Mouse (Mus musculus): ENCODE results near the gene Gtf2i.
A peak's percentile ranks its signal among the peaks of the same experiment; 100 is the strongest.

The Gtf2i gene

DNA sequence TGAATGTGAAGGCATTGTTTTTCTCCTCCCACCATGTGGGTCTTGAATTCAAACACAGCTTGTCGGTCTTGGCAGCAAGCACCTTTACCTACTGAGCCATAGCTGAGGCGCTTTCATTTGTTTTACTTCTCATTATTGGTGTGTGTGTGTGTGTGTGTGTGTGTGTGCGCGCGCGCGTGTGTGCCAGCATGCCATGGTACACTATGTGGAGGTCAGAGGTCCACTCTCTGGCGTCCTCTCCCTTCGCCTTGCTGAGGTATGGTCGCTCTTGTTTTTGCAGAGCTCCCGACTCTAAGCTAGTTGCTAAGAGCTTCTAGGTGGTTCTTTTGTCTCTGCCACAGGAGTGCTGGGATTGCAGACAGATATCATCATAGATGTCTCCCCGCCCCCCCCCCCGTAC lies 7.8 kb upstream of the Gtf2i start:
- no peak for DNase-seq (ENCODE audit: low read depth)

DNA sequence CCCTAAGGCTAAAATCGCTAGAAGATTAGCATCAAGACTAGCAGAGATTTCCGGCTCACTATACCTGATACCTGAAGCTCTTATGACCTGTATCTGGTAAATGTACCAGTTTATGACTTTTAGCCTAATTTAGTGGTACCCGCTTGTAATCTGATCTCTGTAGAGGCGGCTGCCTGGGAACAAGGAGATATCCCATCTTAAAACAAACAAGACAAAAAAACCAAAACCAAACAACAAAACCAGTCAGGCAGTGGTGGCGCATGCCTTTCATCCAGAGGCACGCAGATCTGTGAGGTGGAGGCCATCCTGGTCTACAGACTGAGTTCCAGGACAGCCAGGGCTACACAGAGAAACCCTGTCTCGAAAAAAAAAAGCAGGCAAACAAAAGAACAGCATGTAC lies 7.1 kb upstream of the Gtf2i start:
- no peak for DNase-seq (ENCODE audit: low read depth)

DNA sequence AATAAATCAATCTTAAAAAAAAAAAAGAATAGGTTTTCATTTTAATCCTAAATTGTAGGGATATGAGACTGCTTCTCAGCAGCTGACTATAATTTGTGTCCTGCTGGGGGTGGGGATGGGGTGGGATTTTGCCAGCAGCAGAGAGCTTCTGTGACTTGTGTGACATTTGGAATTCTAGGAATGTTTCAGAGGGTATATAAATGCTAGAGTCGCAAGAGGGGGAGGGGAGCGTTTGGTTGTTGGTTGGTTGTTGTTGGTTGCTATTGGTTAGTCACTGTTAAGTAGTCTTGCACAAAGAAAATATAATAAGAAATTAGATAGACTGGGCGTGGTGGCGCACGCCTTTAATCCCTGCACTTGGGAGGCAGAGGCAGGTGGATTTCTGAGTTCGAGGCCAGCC lies 4.3 kb upstream of the Gtf2i start:
- DNase-seq (ENCODE audit: low read depth): no peak

DNA sequence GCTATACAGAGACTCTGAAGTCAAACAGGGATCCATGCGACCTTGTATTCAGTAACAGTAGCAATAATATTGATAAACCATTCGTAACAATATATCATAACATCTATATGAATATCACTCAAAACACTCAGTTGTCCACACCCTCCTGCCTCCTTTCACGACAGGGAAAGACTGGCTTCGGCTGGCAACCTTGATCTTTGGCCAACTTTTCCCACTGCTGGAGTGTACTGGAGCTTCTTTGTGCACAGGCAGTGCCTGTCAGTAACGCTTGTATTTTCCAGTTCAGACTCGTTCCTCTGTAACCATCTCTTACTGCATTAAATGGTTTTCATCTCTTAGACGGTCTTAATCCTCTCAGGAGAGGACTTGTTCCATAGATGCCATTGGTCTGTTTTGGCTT lies 2.2 kb upstream of the Gtf2i start:
- no peak for DNase-seq (ENCODE audit: low read depth)

DNA sequence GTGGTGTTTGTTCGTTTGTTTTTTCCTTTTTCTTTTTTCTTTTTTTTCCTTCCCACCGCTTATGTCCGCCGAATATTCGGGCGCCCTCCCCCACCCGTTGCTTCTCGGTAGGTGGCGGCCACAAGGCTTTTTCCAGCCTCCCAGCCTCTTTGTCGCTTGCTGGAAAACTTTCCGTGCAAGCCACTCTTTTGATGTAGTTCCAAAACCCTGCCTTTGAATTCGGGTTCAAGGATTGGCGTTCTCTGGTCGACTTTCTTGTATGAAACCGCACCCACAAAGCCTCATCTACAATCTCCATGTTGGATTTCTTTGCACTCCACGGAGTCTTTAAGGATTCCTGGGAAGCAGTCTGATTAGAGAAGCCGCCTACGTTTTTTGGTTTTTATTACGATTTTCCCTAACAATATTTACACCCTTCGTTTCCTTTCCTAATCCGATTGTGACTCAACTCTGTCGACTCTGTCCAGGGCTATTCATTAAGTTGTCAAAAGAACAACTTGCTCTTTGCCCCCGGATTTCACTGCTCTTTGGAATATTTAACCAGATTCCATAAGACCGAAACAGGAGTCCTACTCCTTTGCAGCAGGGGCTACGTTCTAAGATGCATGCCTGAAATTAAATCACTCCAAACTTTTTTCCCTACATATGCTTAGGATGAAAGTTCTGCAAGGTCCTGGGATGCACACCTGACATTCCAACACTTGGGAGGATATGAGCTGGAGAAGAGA lies 1.2 kb upstream of the Gtf2i start:
- peak; percentile 62 for DNase-seq (ENCODE audit: low read depth)

DNA sequence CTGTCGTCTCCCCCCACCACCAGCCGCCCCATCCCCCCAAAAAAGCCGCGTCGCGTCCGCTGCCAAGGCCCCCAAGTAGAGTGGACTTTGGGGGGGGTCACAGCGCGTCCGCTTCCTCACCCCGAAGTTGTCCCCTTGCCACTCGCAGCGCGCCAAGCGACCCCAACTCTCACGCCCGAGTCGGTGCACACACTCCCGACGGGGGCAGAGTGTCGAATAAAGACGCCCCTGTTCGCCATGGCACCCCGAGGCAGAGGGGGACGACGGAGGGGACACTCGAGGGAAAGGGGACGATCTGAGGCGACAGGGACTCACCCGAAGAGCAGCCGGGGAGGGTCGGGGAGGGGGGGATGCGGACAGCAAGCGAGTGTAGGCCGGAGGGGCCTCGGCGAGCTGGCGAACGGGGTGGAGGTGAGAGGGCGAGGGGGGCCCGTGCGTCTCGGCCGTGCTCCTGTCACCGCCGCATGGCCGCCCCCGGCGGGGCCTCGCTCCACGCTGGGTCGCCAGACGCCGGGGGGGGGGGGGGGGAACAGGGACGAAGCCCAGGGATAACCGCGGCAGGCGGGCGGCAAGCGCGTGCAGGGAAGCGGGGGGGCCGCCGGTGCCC lies 389 bp downstream of the Gtf2i start:
- no peak for DNase-seq (ENCODE audit: low read depth)

DNA sequence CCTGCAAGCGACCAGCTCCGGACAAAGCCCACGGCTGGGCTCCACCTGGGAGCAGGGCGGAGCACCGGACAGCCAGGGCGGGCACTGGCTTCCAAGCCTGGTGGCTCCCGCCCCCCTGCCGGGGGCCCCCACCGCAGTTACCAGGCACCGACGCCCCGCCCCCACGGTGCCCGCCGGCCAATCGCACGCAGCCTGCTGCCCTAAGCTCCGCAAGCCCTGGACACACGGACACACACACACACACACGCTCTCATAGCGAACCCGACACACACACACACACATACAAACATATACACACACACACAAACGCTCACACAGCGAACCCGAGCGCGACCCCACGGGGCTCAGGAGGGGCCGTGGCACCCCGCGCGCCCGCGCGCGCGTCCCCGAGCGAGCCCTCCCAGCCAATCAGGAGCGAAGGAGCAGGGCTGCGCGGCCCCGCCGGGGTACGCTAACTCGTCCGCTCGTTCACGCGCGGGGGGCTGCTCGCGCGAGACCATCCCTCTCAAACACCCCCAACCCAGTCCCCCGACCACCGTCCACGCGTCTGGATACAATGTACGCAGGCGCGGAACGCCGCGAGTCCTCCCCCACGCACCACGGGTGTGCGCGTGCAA lies 1.0 kb downstream of the Gtf2i start:
- DNase-seq (ENCODE audit: low read depth): peak; percentile 98

DNA sequence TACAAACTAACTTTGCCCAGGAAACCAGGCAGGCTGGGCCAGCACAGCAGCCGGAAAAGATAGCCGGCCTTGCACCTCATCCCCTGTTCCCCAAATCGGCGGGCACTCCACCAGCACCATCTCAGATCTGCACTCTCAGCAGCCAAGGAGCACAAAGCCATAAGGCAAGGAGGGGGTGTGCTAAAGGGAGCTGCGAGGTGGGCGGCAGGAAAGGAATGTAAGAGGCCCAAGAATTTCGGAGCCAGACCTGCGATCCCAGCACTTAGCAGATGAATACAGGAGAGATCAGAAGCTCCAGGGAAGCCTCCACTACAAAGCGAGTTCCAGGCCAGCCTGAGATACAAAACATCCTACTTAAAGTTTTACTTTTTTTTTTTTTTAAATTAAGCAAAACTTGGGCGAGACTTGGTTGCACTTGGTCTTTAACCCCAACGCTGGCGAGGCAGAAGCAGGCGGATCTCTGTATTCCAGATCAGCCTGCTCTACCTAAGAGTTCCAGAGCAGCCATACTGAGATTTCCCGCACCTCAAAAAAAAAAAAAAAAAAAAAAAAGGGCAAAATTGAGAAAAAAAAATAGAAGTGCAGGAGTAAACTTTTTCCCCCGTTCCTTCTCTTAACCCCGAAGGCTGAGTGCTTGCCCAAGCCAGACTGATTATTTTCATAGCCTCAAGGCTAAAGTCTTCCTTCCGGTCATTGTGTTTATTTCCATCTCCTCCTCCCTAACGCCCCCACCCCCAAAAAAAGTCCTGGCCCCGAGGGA lies 1.7 kb downstream of the Gtf2i start:
- DNase-seq (ENCODE audit: low read depth): peak; percentile 54

DNA sequence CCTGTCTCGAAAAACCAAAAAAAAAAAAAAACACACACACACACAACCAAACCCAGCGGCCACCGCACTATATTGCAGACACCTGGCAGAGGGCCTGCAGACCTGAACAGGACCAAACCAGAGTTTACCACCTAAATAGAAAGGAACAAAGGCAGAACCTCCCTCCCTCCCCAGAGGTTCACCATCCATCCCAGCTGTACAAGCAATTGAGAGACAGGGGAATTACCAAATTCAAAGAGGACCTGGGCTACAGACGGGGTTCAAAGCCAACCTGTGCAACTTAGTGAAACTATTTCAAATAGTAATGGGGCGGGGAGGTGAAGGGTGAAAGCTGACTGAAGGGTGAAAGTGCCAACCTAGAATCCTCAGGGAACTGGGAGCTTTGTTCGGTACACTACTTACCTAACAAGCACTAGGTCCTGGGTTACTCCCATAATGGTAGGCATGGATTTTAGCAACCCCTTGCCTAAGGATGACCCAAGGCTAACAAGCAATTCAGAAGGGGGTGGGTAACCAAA lies 2.6 kb downstream of the Gtf2i start:
- no peak for DNase-seq (ENCODE audit: low read depth)

DNA sequence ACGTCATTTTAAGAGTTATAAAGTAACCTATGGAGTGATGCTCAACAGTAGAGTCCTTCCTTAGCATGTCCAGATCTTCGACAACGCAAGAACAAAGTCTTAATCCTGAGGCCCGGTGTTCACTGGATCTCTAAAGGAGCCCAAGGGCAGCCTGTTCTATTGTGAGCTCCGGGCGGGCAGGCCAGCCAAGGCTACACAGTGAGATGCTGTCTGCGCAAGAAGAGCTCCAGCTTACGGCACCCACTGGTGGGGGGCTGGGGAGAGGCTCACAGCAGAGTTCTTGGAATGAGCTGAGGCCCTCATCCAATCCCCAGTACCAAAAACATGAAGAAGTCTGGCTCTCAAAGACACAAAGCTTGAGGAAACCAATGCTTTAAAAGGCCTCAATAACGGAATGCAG lies 4.4 kb downstream of the Gtf2i start:
- no peak for DNase-seq (ENCODE audit: low read depth)

DNA sequence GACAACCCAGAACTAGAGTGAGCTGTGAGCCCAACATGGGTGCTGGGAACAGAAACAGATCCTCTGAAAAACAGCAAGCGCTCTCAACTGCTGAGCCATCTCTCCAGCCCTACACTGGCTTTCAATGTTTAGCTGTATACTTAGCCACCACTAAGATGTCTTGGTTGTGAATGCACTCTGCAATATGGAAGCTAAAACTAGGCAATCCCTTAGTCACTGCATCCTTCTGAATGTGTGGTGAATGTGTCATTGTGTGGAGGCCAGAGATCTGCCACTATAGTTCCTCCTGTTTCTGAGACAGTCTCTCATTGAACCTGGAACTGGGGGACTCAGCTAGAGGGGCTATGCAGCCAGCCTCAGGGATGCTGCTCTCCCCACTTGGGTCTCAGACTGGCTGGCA lies 5.2 kb downstream of the Gtf2i start:
- DNase-seq (ENCODE audit: low read depth): peak; percentile 57

DNA sequence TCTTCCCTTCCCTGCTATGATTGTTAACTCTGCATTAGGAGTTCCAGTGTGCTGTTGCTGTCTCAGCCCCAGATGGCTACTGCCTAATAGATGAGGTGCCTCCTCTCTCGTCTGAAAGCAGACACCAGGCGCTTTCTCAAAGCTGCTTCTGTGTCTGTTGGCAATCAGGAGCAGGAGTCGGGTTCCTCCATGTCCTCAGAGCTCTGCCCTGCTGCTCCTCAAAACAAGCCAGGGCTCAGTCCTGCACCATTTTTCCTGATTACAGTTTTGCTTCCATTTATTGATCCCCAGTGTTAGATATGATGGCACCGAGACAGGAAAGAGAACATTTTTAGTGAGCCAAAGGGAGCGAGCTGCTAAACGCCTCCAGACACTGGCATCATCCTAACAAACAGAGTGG lies 9.9 kb downstream of the Gtf2i start:
- DNase-seq (ENCODE audit: low read depth): no peak

DNA sequence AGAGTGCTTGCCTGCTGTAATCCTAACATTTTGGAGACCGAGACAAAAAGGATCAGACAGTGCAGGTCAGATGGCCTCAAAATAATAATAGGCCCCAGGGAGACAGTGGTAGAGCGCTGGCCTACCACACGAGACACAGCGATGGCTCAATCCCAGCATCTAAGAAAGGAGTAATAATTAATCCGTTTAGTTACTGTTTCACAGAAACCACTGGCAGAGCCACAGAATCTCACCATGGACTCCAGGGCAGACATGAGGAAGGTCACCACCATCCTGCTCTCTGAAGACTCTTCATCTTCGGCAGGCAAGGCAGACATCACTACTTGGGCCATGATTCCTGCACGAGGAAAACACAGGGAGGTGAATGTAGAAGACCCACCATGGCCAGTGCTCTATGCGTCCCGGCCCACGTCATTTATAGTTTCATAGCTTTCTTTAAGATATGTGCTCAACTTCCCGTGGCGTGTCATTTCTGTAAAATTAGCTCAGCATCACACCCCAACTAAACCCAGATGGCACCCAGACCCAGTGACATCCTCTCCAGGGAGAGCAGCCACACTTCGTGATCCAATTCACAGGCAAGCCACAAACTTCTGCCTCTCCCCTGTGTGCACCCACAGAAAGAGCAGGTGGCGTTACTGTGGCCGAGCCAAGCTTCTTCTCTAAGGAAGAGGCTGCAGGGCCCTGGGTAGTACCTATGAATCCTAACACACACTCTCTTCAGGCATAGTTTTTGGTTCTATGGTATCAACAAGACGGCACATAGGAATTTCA lies 19.1 kb downstream of the Gtf2i start:
- DNase-seq (ENCODE audit: low read depth): no peak

DNA sequence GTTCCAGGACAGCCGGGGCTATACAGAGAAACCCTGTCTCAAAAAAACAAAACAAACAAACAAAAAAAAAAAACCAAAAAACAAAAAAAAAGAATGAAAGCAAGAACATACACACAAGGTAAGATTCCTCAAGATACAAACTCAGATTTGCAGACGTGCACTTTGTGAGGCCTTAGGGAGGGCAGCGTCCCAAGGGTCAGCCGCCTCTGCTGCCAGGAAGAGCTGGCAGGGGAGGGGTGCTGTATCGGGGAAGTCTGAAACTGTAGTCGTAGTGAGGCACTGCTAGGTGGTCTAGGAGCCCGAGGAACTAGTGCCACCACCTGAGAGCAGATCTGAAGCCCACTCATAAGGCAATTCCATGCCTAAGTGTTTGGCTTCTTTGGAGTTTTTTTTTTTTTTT lies 20.0 kb downstream of the Gtf2i start:
- no peak for DNase-seq (ENCODE audit: low read depth)

DNA sequence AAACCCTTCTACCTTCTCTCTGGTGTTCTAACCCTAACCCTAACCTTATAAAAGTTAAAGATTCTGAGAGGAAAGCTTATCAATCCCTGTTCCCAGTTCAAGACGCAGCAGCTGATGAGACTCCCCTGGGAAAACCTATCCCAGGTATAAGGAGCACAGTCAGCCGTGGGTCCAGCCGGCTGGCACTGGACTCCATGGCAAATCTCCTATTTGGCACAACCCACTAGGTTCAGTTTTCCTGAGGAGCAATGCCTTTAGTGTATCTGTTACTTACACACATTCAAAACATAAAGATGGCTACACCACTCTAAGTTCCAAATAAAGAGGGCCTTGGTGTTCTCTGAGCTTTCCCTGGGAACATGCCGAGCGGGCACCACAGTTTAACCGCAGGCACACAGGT lies 23.5 kb downstream of the Gtf2i start:
- DNase-seq (ENCODE audit: low read depth): no peak

DNA sequence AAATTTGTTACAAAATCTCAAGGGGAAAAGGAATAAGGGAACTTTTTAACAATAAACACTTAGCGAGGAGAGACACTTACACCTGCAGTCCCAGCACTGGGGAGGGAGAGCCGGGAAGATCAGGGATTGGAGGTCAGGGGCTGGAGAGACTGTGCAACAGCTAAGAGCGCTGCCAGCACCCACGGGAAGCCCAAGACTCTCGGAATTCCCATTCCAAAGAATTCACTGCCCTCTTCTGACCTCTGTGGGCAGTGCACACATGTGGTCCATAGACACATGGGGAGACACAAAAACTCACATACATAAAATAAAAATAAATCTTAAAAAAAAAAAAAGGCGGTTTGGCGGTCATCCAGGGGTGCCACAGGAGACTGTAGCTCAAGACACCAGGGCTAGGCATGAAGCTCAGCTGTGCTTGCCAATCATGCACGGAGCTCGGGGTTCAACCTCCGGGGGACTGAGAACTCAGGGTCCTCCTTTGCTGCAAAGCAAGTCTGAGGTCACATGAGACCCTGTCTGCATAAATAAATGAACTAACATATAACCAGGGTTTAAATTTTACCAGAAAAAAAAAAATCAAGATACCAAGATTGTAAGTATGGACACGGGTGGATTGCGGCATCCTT lies 24.5 kb downstream of the Gtf2i start:
- no peak for DNase-seq (ENCODE audit: low read depth)

DNA sequence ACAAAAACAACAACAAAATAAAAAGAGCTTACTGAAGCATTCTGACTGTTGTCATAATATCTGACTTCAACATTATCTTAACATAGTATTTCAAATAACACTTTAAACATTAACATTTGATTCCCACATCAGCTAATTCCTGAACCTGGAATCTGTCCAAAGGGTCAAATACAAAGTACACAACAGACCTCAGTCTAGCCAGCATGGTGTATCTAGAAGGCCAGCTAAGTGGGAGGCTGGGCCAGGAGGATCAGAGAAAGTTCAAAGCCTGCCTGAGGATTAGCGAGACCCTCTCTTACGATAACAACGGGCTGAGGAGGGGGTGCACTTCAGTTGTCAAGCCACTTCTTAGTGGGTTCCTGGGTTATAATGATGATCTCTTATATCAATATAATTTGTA lies 26.5 kb downstream of the Gtf2i start:
- no peak for DNase-seq (ENCODE audit: low read depth)

DNA sequence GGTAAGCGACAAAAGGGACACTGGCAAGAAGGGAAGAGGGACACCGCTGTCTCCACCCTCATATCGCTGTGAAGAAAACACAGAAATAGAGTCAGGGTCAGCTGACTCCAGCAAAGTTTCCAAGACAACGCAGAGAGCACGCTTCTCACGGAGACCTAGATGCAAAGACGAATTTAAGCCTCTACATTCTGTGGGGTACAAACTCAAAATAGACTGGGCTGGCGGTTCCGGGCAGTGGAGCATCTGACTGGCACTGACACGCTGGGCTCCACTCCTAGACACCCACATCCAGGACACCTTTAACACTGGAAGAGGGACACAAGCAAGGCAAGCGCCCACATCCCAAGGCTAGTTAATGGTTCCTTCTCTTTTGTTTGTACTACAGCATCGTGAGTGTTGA lies 29.6 kb downstream of the Gtf2i start:
- DNase-seq (ENCODE audit: low read depth): no peak

DNA sequence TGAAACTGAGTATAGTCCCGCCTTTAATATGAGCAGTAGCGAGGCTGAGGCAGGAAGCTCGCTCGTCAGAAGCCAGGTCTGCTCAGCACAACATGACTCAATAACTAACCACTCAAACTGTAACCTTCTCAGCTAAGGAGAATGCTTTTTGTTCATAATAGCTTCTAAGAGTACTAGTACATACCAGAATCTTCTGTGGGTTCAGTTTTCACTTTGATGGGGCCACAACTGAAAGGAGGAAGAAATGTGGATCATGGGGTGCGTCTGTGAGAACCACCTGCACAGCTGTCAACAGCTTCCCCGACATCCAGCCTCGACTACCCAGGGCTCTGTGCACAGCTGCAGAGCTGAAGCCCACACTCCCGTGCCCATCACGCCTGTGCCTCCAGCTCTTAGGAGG lies 32.0 kb downstream of the Gtf2i start:
- DNase-seq (ENCODE audit: low read depth): peak; percentile 26

DNA sequence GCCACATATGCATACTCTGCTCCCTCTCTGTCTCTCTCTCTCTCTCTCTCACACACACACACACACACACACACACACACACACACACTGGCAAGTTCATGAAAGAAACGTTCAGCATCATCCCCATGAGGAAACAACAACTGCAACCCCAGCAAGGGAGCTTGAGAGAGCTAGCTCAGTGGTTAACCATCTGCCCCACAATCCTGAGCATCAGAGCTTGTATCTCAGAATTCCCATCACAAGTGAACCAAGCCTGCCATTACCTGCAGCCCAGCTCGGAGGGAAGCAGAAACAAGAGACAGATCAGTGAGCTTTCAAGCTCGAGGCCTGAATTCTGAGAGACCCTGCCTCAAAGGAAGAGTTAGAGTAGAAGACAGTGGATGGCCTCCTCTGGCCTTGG lies 32.5 kb downstream of the Gtf2i start:
- no peak for DNase-seq (ENCODE audit: low read depth)

DNA sequence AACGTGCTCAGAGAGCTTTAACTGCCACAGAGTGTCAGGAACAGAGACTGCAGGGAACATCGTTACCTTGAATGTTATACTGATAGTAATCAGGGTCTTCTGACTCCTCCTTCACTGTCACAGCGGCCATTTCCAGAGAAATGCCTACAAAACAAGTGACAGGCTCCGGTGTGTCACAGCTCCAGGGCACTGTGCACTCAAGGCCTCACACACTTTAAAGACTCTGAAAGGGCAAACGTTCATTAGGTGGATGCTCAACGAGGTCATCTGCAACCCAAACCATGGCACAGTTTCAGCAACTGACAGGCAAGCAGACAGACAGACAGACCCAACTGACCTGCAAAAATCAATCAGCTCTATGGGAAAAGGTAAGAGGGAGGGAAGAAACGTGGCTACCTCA lies 35.2 kb downstream of the Gtf2i start:
- DNase-seq (ENCODE audit: low read depth): no peak

DNA sequence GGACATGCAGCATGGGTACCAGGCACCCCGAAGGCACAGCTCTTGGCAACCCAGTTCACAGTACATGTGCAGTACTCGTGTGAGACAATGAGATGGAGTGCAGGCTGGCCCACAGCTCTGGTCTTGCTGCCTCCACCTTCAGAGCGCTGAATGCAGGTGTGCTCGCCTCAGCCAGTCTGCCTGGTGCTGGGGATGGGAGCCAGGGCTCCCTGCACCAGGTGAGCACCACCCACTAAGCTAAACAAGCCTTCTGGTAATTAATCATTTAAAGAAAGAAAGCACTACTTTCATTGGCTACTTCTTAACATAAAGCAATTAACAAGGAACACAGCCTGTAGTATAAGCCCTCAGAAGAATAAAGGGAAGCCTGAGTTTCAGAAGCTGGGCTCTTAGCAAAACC lies 37.5 kb downstream of the Gtf2i start:
- no peak for DNase-seq (ENCODE audit: low read depth)

Measured in 416B (cell line).